Mouse (Mus musculus) forebrain, embryonic 14.5 days (tissue): Measurements from ENCODE around the gene Ubl4b. TPM values are rescaled to one million over a fixed set of nuclear protein-coding genes. Genes with fewer than 3 reads are reported as not detected.

Source experiments
- ATAC-seq: fragments of 200-750 bp; cut with Nextera tagmentation; 2 replicates; pipeline ENCODE4 v1.8.0; 2017; ENCODE audit warnings: mild to moderate bottlenecking, moderate library complexity
- DNase-seq: peaks from one replicate; pipeline ENCODE4 v3.0.0-alpha.2; 2015; ENCODE audit warnings: low spot score
- H3K27ac ChIP-seq: fragments of 300-500 bp; sonication (generic); 2 replicates; pipeline ENCODE4 v1.5.1; 2014; ENCODE audit warnings: low read depth, mild to moderate bottlenecking, control low read depth, low read length, moderate library complexity
- H3K27me3 ChIP-seq: fragments of 300-500 bp; sonication (generic); replicated peaks from 2 replicates; pipeline ENCODE4 v1.6.1; 2014; ENCODE audit warnings: low read length, control low read depth, mixed read lengths; ENCODE audit not compliant: control insufficient read depth, insufficient read depth
- H3K36me3 ChIP-seq: fragments of 300-500 bp; sonication (generic); 2 replicates; pipeline ENCODE4 v1.6.1; 2014; ENCODE audit warnings: low read length, control low read depth; ENCODE audit not compliant: control insufficient read depth, insufficient read depth
- H3K4me1 ChIP-seq: fragments of 300-500 bp; sonication (generic); 2 replicates; pipeline ENCODE4 v1.6.1; 2014; ENCODE audit warnings: antibody characterized with exemption, low read length, control low read depth; ENCODE audit not compliant: control insufficient read depth, insufficient read depth
- H3K4me2 ChIP-seq: fragments of 300-500 bp; sonication (generic); 2 replicates; pipeline ENCODE4 v1.6.1; 2014; ENCODE audit warnings: mild to moderate bottlenecking, control low read depth, low read length
- H3K4me3 ChIP-seq: fragments of 300-500 bp; sonication (generic); 2 replicates; pipeline ENCODE4 v1.5.1; 2014; ENCODE audit warnings: low read depth, low read length, control low read depth
- H3K9ac ChIP-seq: fragments of 300-500 bp; sonication (generic); 2 replicates; pipeline ENCODE4 v1.6.1; 2014; ENCODE audit warnings: mild to moderate bottlenecking, low read length, control low read depth, moderate library complexity
- H3K9me3 ChIP-seq: fragments of 300-500 bp; sonication (generic); replicated peaks from 2 replicates; pipeline ENCODE4 v1.6.1; 2016; ENCODE audit warnings: low read length, control low read depth, mixed read lengths; ENCODE audit not compliant: control insufficient read depth
- WGBS: fragments of 180-500 bp; shearing (Covaris S2); extraction: QIAGEN DNeasy Blood & Tissue Kit; methylation state at CpG from one replicate; pipeline ENCODE4 v1.1.7; 2014; 5-methylcytosine and 5-hydroxymethylcytosine counted together
- polyA plus RNA-seq: library from polyadenylated mRNA; unstranded; fragments of >200 nt; fragmentation: Nextera tagmentation; extraction: Ambion mirVana; gene quantifications from 2 replicates; pipeline ENCODE4 v1.2.1, GENCODE M21; 2014

Gene Ubl4b
- polyA plus RNA-seq, 1 experiment from 2014 or later = not detected

DNA sequence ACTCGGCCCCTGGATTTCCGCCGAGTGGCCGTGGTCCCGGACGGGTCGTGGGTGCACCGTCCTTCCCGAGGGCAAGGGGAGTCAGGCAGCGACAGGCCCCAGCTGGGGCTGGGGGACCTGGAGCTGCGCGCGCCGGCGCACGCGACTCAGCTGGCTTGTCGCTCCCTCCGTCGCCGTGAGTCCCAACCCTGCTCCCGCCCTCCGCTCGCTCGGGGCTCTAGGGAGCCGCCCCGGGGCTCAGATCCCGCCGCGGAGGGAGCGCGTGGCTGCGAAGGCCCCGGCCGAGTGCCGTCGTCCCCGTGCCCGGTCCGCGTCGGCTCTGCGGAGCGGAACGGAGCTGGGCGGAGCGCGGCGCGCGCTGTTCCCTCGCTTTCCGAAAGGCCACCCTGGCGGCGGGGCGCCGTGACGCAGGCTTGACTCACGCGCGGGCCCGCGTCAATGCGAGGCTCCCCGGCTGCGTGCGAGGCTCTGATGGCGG lies 37.2 kb downstream of the Ubl4b start, which contains the start of gene Slc6a17:
Gene Slc6a17, minus strand, starts transcription at position 388 of the 478 bp plus-strand sequence.
- Histone ChIP-seq H3K4me1 (peaks cover 13% of the 10 kb centered on the region; the same call in 1 of the 2 replicates), H3K36me3 (no peaks in the 10 kb centered on the region), H3K9ac (peak within 1 kb of the TSS; percentile 74), H3K9me3 (no peaks in the 10 kb centered on the region), H3K4me2 (peak within 1 kb of the TSS; percentile 93), H3K27me3 (peaks cover 8% of the 10 kb centered on the region), H3K27ac (peak within 1 kb of the TSS; percentile 78; the same call in 1 of the 2 replicates), H3K4me3 (peak within 1 kb of the TSS; percentile 57)
- WGBS = under 1% methylated on average over 62 of the region's 68 CpGs
- ATAC-seq = peak; percentile 87
- peak; percentile 78 for DNase-seq

DNA sequence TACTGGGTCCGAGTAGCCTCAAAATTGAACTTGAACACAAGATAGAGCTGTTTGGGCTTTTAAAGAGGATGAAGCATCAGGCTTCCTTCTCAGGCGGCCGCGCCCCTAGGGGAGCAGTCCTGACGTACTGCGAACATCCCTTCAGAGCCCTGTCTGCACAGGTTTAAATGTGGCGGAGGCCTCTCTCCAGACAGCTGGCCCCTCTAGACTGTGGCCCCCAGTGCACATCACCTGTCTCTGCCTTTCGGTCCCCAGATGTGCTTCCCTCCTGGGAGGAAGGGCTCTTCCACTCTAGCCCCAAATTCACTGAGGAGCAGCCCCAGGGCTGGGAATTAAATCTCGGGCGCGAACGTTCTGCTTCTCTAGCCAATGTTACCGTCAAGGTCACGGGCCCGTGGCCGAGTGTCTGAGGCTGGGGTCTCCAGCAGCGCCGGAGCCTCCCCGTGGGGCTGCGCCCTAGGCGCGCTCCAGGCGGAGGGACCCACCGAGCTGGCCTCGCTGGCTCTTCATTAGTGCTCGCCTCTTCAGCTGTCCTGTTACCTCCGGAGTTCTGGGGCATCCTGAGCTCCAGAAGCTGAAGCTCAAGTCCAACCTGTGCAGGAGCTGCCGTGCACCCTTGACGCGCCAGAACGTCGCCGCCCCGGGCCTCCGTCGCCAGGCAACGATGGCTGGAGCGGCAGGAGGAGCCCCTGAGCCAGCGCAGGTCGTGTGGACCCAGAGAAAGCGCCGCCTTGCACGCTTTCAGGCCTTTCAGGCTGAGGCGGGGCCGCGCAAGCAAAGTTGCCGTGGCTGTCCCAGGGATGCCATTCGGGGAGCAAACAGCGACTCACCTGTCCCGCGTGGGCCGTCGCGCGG lies 37.9 kb downstream of the Ubl4b start:
- peak; percentile 74 for DNase-seq
- peak overlapping the region; percentile 74 for H3K9ac ChIP-seq
- no peaks in the 10 kb centered on the region for H3K9me3 ChIP-seq
- peak overlapping the region; percentile 93 for H3K4me2 ChIP-seq
- peak overlapping the region; percentile 57 for H3K4me3 ChIP-seq
- H3K4me1 ChIP-seq = peaks cover 13% of the 10 kb centered on the region; the same call in 1 of the 2 replicates
- H3K36me3 ChIP-seq = no peaks in the 10 kb centered on the region
- WGBS = 5% methylated on average over 55 of the region's 55 CpGs
- peak overlapping the region; percentile 78; the same call in 1 of the 2 replicates for H3K27ac ChIP-seq
- ATAC-seq = peak; percentile 85
- peaks cover 8% of the 10 kb centered on the region for H3K27me3 ChIP-seq

DNA sequence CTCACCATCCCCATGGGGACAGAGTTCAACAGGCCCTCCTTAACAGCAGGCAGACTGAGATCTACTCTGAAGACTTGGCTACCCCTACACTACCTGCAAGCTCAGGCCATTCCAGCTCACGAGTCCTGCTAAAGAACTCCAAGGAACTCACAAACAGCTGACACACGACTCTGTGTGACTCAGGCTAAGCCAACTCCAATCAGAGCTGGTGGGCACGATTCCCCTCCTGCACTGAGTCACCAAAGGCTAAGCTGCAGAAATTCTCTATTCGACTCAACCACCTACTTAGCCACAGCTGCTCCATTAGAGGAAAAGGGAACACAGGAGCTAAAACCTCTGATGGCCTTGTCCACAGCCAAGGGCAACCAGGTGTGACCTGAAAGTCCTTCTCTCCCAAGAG lies 38.9 kb downstream of the Ubl4b start:
- WGBS = 64% methylated on average over 4 of the region's 4 CpGs
- ATAC-seq (no peak), DNase-seq (no peak)
- H3K4me1 ChIP-seq = peaks cover 13% of the 10 kb centered on the region; the same call in 1 of the 2 replicates
- no peaks in the 10 kb centered on the region for H3K36me3 ChIP-seq
- H3K4me3 ChIP-seq = no peak overlapping the region
- H3K9me3 ChIP-seq = no peaks in the 10 kb centered on the region
- H3K4me2 ChIP-seq = peak overlapping the region; percentile 93; the same call in 1 of the 2 replicates
- no peak overlapping the region for H3K9ac ChIP-seq
- H3K27ac ChIP-seq = no peak overlapping the region
- H3K27me3 ChIP-seq = peaks cover 8% of the 10 kb centered on the region

DNA sequence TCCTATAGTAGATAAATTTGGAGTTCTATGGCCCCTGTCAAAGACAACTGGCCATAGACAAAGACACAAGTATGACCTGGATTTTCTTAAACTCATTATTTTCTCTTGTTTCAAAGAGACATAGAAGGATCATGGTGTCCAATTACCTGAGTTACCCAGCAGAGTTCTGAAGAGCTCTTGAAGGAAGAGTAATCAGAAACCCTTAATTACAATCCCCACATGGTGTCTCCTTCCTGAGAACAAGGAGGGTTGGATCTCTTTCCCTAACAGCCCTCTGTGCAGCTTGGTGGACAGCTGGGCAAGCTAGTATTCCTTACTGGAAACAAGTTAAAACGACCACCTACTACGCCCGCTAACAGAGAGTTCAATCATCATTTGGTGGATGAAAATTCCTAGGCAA lies 43.5 kb downstream of the Ubl4b start:
- H3K27ac ChIP-seq = no peak overlapping the region
- 74% methylated on average over 3 of the region's 3 CpGs for WGBS
- no peaks in the 10 kb centered on the region for H3K9me3 ChIP-seq
- H3K4me2 ChIP-seq = no peak overlapping the region
- no peaks in the 10 kb centered on the region for H3K27me3 ChIP-seq
- no peaks in the 10 kb centered on the region for H3K36me3 ChIP-seq
- DNase-seq (no peak), ATAC-seq (no peak)
- H3K4me1 ChIP-seq = peaks cover 4% of the 10 kb centered on the region
- H3K4me3 ChIP-seq = no peak overlapping the region
- H3K9ac ChIP-seq = no peak overlapping the region

DNA sequence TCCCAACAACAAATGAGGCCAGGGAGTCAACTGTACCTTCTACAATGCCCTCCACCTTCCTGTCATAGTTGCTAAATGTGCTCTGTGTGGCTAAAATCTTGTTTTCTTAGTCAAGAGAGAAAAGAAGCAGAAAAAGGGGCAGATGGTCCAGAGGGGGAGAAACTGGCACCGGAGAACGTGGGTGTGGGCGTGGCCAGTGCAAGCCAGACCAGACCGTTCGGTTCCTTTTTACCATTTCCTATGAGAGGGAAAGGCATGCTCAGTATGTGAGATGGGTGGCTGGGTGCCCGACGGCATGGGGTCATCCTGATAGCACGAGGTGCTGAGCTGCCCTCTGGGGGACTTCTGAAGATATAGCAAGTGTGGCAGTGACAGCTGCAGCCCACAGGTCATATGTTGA lies 46.2 kb downstream of the Ubl4b start:
- H3K27ac ChIP-seq = no peak overlapping the region; the same call in 1 of the 2 replicates
- WGBS = 74% methylated on average over 8 of the region's 8 CpGs

DNA sequence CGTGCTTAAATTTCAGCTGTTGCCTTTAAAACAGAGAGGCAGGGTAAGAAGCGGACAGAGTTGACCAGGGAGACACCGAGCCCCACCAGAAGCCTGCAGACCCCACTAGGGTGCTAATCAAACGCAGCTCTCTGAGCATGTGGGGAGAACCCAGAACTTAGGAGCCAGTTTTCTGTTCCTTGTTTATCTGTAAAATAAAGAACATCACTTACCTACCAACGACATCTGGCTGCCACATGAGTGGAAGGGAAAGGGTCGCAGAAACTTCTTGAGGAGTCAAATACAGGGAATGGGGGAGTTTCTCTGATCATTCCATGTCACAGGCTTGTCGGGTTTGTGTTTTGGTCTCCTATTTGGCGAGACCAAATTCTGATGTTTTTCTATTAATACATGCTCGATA lies 46.9 kb downstream of the Ubl4b start:
- Histone ChIP-seq H3K27me3 (no peaks in the 10 kb centered on the region), H3K4me1 (peaks cover 18% of the 10 kb centered on the region), H3K4me2 (no peak overlapping the region), H3K9ac (no peak overlapping the region), H3K36me3 (no peaks in the 10 kb centered on the region), H3K4me3 (no peak overlapping the region), H3K9me3 (no peaks in the 10 kb centered on the region), H3K27ac (no peak overlapping the region)
- WGBS = 93% methylated on average over 9 of the region's 9 CpGs
- no peak for ATAC-seq
- no peak for DNase-seq

More for the DNA sequence above, 46.2 kb downstream of the Ubl4b start:
- peak; percentile 16 for DNase-seq
- peaks cover 18% of the 10 kb centered on the region for H3K4me1 ChIP-seq
- H3K9me3 ChIP-seq = no peaks in the 10 kb centered on the region
- no peak overlapping the region for H3K9ac ChIP-seq
- H3K36me3 ChIP-seq = no peaks in the 10 kb centered on the region
- ATAC-seq = no peak
- H3K4me3 ChIP-seq = no peak overlapping the region
- H3K4me2 ChIP-seq = no peak overlapping the region
- H3K27me3 ChIP-seq = no peaks in the 10 kb centered on the region

DNA sequence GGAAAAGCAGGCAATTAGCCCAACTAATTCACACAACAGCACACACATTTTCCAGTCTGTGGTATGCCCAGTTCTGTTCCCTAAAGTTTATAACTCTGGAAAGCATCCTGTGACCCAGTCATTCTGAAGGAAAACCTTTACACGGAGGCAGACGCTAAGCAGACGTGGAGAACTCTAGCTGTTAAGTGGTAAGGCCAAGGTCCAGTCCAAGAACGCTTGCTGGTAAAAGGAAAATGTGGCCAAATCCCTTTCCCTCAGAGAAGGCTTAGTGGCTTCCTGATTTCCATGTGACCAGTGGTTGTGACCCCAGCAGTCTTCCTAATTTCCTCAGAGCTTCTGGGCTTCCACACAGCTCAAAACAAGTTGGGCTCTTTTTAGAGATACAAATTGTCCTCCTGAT lies 48.3 kb downstream of the Ubl4b start:
- Histone ChIP-seq H3K9ac (no peak overlapping the region), H3K9me3 (no peaks in the 10 kb centered on the region), H3K27ac (peak overlapping the region; percentile 78), H3K4me1 (peaks cover 30% of the 10 kb centered on the region), H3K4me3 (no peak overlapping the region), H3K36me3 (no peaks in the 10 kb centered on the region), H3K27me3 (no peaks in the 10 kb centered on the region), H3K4me2 (no peak overlapping the region)
- ATAC-seq (no peak), DNase-seq (no peak)
- WGBS = 51% methylated on average over 4 of the region's 4 CpGs

DNA sequence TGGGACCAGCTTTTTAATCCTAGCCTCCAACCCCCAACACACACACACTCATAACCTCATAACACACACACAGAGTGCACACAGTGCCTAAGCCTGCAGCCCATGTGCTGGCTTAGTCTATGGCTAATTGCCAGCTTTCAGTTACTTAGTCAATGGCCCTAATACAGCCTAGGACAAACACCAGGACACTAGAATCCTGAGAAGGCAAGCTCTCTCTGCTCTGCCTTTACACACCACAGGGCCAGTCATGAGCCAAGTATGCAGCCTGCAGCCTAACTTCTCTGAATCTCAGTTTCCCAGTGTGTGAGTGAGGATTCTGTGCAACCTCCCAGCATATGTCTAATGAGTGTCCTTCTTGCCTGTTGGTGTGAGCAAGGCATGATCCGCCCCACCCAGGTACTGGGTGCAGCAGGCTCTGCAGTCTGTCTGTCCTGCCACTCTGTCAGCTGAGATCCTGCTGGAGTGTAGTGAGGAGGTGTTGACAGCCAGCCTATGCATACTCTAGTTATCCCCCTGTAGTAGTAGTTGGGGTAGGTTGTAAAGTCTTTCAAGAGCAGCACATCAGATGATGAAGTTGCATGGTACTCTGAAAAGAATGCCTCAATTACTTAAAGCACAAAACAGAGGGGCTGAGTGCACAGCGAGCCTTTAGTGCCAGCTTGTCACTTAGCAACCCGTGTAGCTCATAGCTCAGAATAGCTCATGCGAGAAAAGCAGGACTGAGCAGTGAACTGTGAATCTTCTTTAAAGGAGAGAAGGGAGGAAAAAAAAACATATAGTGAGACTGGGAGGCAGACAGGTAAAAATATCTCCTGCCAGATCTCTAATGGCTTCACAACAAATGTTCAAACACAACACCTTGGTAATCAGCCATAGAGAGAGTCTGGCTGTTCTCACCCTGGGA lies 49.2 kb downstream of the Ubl4b start:
- Histone ChIP-seq H3K9ac (peak overlapping the region; percentile 29; the same call in 1 of the 2 replicates), H3K4me1 (peaks cover 36% of the 10 kb centered on the region), H3K4me2 (peak overlapping the region; percentile 23), H3K27ac (peak overlapping the region; percentile 78), H3K9me3 (no peaks in the 10 kb centered on the region), H3K4me3 (no peak overlapping the region), H3K27me3 (no peaks in the 10 kb centered on the region), H3K36me3 (no peaks in the 10 kb centered on the region)
- WGBS = 8% methylated on average over 4 of the region's 4 CpGs
- peak; percentile 88 for DNase-seq
- peak; percentile 77 for ATAC-seq
